Mouse (Mus musculus): Measurements from ENCODE around the gene Col23a1.

DNA sequence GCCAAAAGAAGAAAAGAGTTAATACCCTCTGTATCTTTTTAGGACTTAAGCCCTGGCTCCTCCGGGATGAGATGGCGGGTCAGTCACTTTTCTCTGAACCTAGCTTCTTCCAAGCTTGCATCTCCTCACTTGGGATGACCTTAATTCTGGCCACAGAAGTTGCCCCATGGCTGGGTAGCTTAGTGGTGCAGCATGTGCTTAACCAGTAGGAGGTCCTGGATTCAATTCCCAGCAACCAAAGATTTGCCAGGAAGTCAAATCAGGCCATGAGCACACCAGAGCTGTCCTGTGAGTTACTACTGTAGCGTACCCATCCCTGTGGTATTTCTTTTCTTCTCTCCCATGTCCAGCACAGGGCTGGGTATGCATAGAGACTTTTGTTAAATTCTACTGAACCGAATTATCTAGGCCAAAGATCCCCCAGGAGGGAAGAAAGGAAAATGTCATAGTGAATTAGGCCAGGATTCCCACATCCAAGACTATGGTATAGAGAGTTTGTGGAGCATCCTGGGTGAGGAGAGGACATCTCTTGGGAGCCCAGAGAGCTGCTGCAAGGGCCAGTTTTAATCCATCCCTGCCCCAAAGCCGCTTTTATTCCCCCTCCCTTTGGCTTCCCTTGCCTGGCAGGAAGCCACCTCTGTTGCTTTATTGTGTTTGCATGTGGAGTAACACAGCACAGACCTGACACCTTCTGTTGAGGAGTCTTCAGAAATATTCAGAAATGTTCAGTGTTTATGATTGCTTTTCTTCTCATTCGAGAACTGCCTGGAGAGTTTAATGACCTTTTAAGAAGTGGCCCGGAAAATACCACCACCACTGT lies 26.5 kb downstream of the Col23a1 start:
- TF ChIP-seq CTCF (IDR thresholded peaks at IDR 0.05; ENCODE audit: extremely low read depth, insufficient read depth, insufficient read length, insufficient replicate concordance) (no peak), POLR2A (IDR thresholded peaks at IDR 0.05; ENCODE audit: low read depth, low read length) (no peak)
